Mouse (Mus musculus) liver, adult 2 months (tissue): Measurements from ENCODE around the gene Phactr2. TPM values are rescaled to one million over a fixed set of nuclear protein-coding genes. Genes with fewer than 3 reads are reported as not detected.

ENCODE experiments used
- DNase-seq: peaks from one replicate; pipeline ENCODE4 v3.0.0-alpha.2; 2011; ENCODE audit warnings: low read depth, low spot score; ENCODE audit errors: extremely low read depth
- H3K27ac ChIP-seq: fragments of 200-500 bp; replicated peaks from 2 replicates; pipeline ENCODE4 v1.5.1; 2012; ENCODE audit warnings: low read depth, mild to moderate bottlenecking, control low read depth, inconsistent platforms, low read length; ENCODE audit not compliant: insufficient read depth
- H3K27me3 ChIP-seq: fragments of 200-500 bp; 2 replicates; pipeline ENCODE4 v1.6.1; 2012; ENCODE audit warnings: mild to moderate bottlenecking, moderate library complexity, low read length, inconsistent platforms; ENCODE audit not compliant: control insufficient read depth, insufficient read depth
- H3K36me3 ChIP-seq: fragments of 200-500 bp; 2 replicates; pipeline ENCODE4 v1.6.1; 2012; ENCODE audit warnings: low read length, inconsistent platforms; ENCODE audit not compliant: control insufficient read depth, insufficient read depth
- H3K4me1 ChIP-seq: fragments of 200-500 bp; 2 replicates; pipeline ENCODE4 v1.6.1; 2011; ENCODE audit warnings: low read length; ENCODE audit not compliant: control insufficient read depth, insufficient read depth
- H3K4me3 ChIP-seq: fragments of 200-500 bp; 2 replicates; pipeline ENCODE4 v1.5.1; 2011; ENCODE audit warnings: low read depth, mild to moderate bottlenecking, control low read depth, low read length, moderate library complexity; ENCODE audit not compliant: insufficient read depth
- H3K79me2 ChIP-seq: fragments of 200-500 bp; 2 replicates; pipeline ENCODE4 v1.6.1; 2012; ENCODE audit warnings: inconsistent platforms, mild to moderate bottlenecking, low read length, moderate library complexity; ENCODE audit not compliant: control insufficient read depth, insufficient read depth
- H3K9ac ChIP-seq: fragments of 200-500 bp; 2 replicates; pipeline ENCODE4 v1.6.1; 2012; ENCODE audit warnings: low read depth, mild to moderate bottlenecking, control low read depth, inconsistent platforms, low read length
- CTCF ChIP-seq: fragments of 200-500 bp; IDR thresholded peaks from 2 replicates; pipeline ENCODE4 v1.5.1; 2011; ENCODE audit warnings: low read depth, low read length, control low read depth
- POLR2A ChIP-seq: fragments of 200-500 bp; IDR thresholded peaks from 2 replicates; pipeline ENCODE4 v1.6.1; 2011; ENCODE audit warnings: low read length, control low read depth; ENCODE audit not compliant: insufficient read depth; ENCODE audit errors: extremely low read depth
- WGBS: fragments of 180-500 bp; shearing (Covaris S2); methylation state at CpG from one replicate; pipeline ENCODE4 v1.1.7; 2018; 5-methylcytosine and 5-hydroxymethylcytosine counted together
- polyA plus RNA-seq: library from polyadenylated mRNA; depleted of rRNA; stranded (reverse); fragments of >200 nt; gene quantifications from 2 replicates; pipeline ENCODE4 v1.2.3, GENCODE M21; 2012
- total RNA-seq: library from RNA; depleted of rRNA; stranded (reverse); fragments of >200 nt; gene quantifications from 2 replicates; pipeline ENCODE4 v1.2.3, GENCODE M21; 2014

The Phactr2 gene
- total and polyA plus RNA-seq, 2 experiments: 1.2 to 3.9 TPM

GRCm38 (mm10) chr10:13234503-13234902 is 239.7 kb downstream of the Phactr2 start:
- TF ChIP-seq POLR2A (no peak), CTCF (no peak)
- 85% methylated on average over 3 of the region's 3 CpGs for WGBS
- H3K36me3 ChIP-seq: no peaks in the 10 kb centered on the region
- H3K4me1 ChIP-seq: no peaks in the 10 kb centered on the region
- H3K27me3 ChIP-seq: no peaks in the 10 kb centered on the region
- no peak overlapping the region for H3K4me3 ChIP-seq
- DNase-seq: no peak
- H3K9ac ChIP-seq: no peak overlapping the region
- H3K79me2 ChIP-seq: no peaks in the 10 kb centered on the region
- no peak overlapping the region for H3K27ac ChIP-seq

- DNase-seq: no peak
- WGBS: 92% methylated on average over 10 of the region's 10 CpGs
- Histone ChIP-seq H3K4me1 (no peaks in the 10 kb centered on the region), H3K27ac (no peak overlapping the region), H3K36me3 (no peaks in the 10 kb centered on the region), H3K79me2 (no peaks in the 10 kb centered on the region), H3K27me3 (no peaks in the 10 kb centered on the region), H3K9ac (no peak overlapping the region), H3K4me3 (no peak overlapping the region)
- no peak for TF ChIP-seq CTCF
- TF ChIP-seq POLR2A: no peak
Measured at GRCm38 (mm10) chr10:13233941-13234340, 240.3 kb downstream of the Phactr2 start.

GRCm38 (mm10) chr10:13233143-13233622 is 241.0 kb downstream of the Phactr2 start:
- H3K36me3 ChIP-seq: no peaks in the 10 kb centered on the region
- no peak overlapping the region for H3K4me3 ChIP-seq
- no peak overlapping the region for H3K9ac ChIP-seq
- H3K27ac ChIP-seq: no peak overlapping the region
- no peaks in the 10 kb centered on the region for H3K4me1 ChIP-seq
- DNase-seq: no peak
- TF ChIP-seq POLR2A (no peak), CTCF (no peak)
- H3K79me2 ChIP-seq: no peaks in the 10 kb centered on the region
- no peaks in the 10 kb centered on the region for H3K27me3 ChIP-seq
- WGBS: 93% methylated on average over 2 of the region's 2 CpGs

- H3K79me2 ChIP-seq: no peaks in the 10 kb centered on the region
- TF ChIP-seq POLR2A (no peak), CTCF (no peak)
- 85% methylated on average over 9 of the region's 9 CpGs for WGBS
- no peaks in the 10 kb centered on the region for H3K4me1 ChIP-seq
- H3K36me3 ChIP-seq: no peaks in the 10 kb centered on the region
- no peak overlapping the region for H3K4me3 ChIP-seq
- H3K27ac ChIP-seq: no peak overlapping the region
- H3K9ac ChIP-seq: no peak overlapping the region
- no peak for DNase-seq
- H3K27me3 ChIP-seq: no peaks in the 10 kb centered on the region
Measured at GRCm38 (mm10) chr10:13232443-13233142, 241.6 kb downstream of the Phactr2 start.

DNA sequence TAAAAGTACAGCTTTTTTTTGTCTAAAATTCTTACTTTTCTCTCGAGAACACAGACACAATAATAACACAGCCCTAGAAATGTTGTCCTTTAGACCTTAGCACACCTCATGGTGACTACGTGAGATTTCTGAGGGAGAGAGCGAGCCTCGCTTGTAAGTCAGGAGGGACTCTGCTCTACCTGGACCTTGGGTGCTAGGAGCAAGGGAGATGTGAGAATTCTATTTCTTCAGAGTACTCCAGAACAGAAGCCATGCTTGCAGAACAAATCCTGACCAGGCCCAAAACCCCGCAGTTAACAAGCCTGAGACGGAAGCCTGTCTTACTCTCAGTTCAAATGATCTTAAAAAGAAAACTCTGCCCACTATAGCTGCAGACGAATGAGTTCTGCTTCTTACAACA is 243.5 kb downstream of the Phactr2 start:
- WGBS: 92% methylated on average over 7 of the region's 7 CpGs
- H3K36me3 ChIP-seq: no peaks in the 10 kb centered on the region
- DNase-seq: no peak
- no peaks in the 10 kb centered on the region for H3K79me2 ChIP-seq
- no peaks in the 10 kb centered on the region for H3K4me1 ChIP-seq
- no peak overlapping the region for H3K27ac ChIP-seq
- no peak for TF ChIP-seq POLR2A
- no peak for TF ChIP-seq CTCF
- H3K27me3 ChIP-seq: no peaks in the 10 kb centered on the region
- H3K4me3 ChIP-seq: no peak overlapping the region
- no peak overlapping the region for H3K9ac ChIP-seq

- Histone ChIP-seq H3K27ac (no peak overlapping the region), H3K4me1 (no peaks in the 10 kb centered on the region), H3K27me3 (no peaks in the 10 kb centered on the region), H3K79me2 (no peaks in the 10 kb centered on the region), H3K9ac (no peak overlapping the region), H3K4me3 (no peak overlapping the region), H3K36me3 (no peaks in the 10 kb centered on the region)
- 90% methylated on average over 7 of the region's 7 CpGs for WGBS
- TF ChIP-seq CTCF: no peak
- TF ChIP-seq POLR2A: no peak
- DNase-seq: no peak
Measured at GRCm38 (mm10) chr10:13225377-13226063, 248.7 kb downstream of the Phactr2 start.
